Mouse (Mus musculus): Measurements from ENCODE around the gene B3galt1.

DNA sequence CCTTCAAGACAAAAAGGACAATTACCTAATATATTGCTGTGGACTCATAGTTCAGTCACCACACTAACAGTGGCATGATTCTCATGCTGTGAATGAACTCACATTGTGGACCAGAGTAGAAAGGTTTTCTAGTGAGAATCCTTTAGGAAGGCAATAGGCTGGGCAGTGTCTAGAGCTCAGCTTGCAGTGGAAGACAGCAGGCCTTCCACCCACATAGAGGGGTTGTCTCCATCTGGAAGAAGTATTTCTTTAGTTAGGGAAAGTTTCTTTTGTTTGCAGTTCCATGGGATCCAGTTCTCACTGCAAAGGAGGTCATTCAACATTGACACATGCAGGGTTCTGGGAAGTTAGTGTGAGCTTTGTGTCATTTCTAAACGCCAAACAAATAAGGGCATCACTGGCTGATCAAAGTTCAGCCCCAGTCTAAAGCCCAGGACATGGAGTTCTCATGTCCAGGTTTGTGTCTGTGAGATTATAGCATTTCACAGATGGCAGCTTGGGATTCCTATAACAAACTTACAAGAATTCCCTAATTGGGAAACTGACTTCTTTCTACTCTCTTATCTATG, 316.1 kb downstream of the B3galt1 start:
- TF ChIP-seq POLR2A (IDR thresholded peaks at IDR 0.05; ENCODE audit: insufficient read depth, low read depth, low read length) (no peak), CTCF (IDR thresholded peaks at IDR 0.05) (no peak)

Measured in heart, adult 2 months (tissue).